Mouse (Mus musculus) embryonic stem cell, embryonic (primary cell): Measurements from ENCODE around the gene Mrfap1.

ENCODE experiments used
- CTCF ChIA-PET, 4 experiments: fragments of 300-600 bp in 2 of 4; fragments of 350-600 bp in 2 of 4; sonication (Branson Sonifier 250); formaldehyde crosslinking; loops; one replicate each; lab custom pipeline; 2022; ENCODE audit warnings: inconsistent platforms in 2 of 4; lab: Charles Lee
- POLR2A ChIA-PET, 4 experiments: fragments of 300-600 bp in 2 of 4; fragments of 350-600 bp in 2 of 4; sonication (Branson Sonifier 250); formaldehyde crosslinking; loops; one replicate each; lab custom pipeline; 2022; ENCODE audit warnings: antibody characterized with exemption in 4 of 4, inconsistent platforms in 1 of 4; lab: Charles Lee

Gene Mrfap1

DNA sequence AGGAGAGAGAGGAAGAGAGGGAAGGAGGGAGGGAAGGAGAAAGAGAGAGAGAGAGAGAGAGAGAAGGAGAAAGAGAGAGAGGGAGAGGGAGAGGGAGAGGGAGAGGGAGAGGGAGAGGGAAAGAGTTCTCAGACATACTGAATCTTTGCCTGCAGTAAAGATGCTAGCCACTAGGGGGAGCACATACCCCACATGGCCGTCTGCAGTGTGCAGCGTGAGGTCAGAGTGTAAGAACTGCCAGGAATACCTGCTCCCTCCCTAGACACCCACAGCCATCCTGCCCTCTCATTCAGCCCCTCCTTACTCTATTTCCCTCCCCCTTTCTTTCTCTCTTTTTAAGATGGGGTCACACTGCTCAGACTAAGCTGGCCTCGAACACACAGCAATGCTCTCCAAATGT is 14.8 kb upstream of the Mrfap1 start:
- CTCF ChIA-PET = interaction anchor here (0.6 to 3.0 kb wide), 45 partner anchors 8 to 1994 kb away, joined by 3 to 36 read pairs (median 4); partner anchors contain the start of genes Man2b2 (in 2 of the 4) and Mrfap1 (in 1 of the 4)
- POLR2A ChIA-PET = interaction anchor here in 3 of 4 experiments (0.6 to 5.3 kb wide), 26 partner anchors 9 to 347 kb away, joined by 3 to 51 read pairs (median 5); partner anchors contain the start of genes Man2b2 (in 2 of the 3), Grpel1 (in 1 of the 3) and Mrfap1 (in 1 of the 3)

- ChIA-PET POLR2A (interaction anchor here in 3 of 4 experiments (0.6 to 5.3 kb wide), 36 partner anchors 8 to 346 kb away, joined by 3 to 51 read pairs (median 5); partner anchors contain the start of genes Mrfap1 (in 3 of the 3), Man2b2 (in 2 of the 3) and Grpel1 (in 1 of the 3)), CTCF (interaction anchor here (0.5 to 3.0 kb wide), 50 partner anchors 9 to 1995 kb away, joined by 3 to 36 read pairs (median 4); partner anchors contain the start of genes Man2b2 (in 2 of the 4) and Mrfap1 (in 1 of the 4))
Observed at GRCm38 (mm10) chr5:36810634-36811033, 14.1 kb upstream of the Mrfap1 start.

- POLR2A ChIA-PET = interaction anchor here (0.5 to 5.3 kb wide), 11 partner anchors 9 to 32 kb away, joined by 3 to 51 read pairs (median 7); partner anchors contain the start of gene Mrfap1 (in 4 of the 4)
- CTCF ChIA-PET = interaction anchor here (0.6 to 3.0 kb wide), 6 partner anchors 11 to 61 kb away, joined by 3 to 12 read pairs (median 3); partner anchors contain the start of genes Man2b2 (in 2 of the 4) and Mrfap1 (in 1 of the 4)
Observed at GRCm38 (mm10) chr5:36809123-36809522, 12.6 kb upstream of the Mrfap1 start.

- POLR2A ChIA-PET = interaction anchor here in 3 of 4 experiments (0.6 to 5.3 kb wide), 12 partner anchors 10 to 225 kb away, joined by 3 to 51 read pairs (median 4); partner anchors contain the start of gene Mrfap1 (in 3 of the 3)
Observed at GRCm38 (mm10) chr5:36807106-36807505, 10.5 kb upstream of the Mrfap1 start.

GRCm38 (mm10) chr5:36797291-36797690 is 719 bp upstream of the Mrfap1 start:
- ChIA-PET POLR2A (interaction anchor here (0.5 to 3.6 kb wide), 40 partner anchors 8 to 696 kb away, joined by 3 to 51 read pairs (median 5); partner anchors contain the start of genes Grpel1 (in 3 of the 4), Man2b2 (in 2 of the 4) and Evc2 (in 1 of the 4)), CTCF (interaction anchor here (0.6 to 2.0 kb wide), 14 partner anchors 10 to 492 kb away, joined by 3 to 11 read pairs (median 4); partner anchors contain the start of gene Man2b2 (in 3 of the 4))

More at GRCm38 (mm10) chr5:36807106-36807505, 10.5 kb upstream of the Mrfap1 start:
- CTCF ChIA-PET = interaction anchor here (0.6 to 2.6 kb wide), 7 partner anchors 10 to 411 kb away, joined by 3 to 12 read pairs (median 5); partner anchors contain the start of genes Man2b2 (in 1 of the 4) and Mrfap1 (in 1 of the 4)

GRCm38 (mm10) chr5:36795647-36796295 is 801 bp downstream of the Mrfap1 start:
- POLR2A ChIA-PET = interaction anchor here in 3 of 4 experiments (0.7 to 3.6 kb wide), 22 partner anchors 8 to 1040 kb away, joined by 3 to 51 read pairs (median 6); partner anchors contain the start of genes Man2b2 (in 2 of the 3) and Grpel1 (in 1 of the 3)
- CTCF ChIA-PET = interaction anchor here in 2 of 4 experiments (0.6 to 2.0 kb wide), 3 partner anchors 35 to 855 kb away, joined by 4 to 6 read pairs (median 6); partner anchors contain the start of gene Man2b2 (in 2 of the 2)

GRCm38 (mm10) chr5:36791861-36792260 is 4.7 kb downstream of the Mrfap1 start:
- ChIA-PET POLR2A (interaction anchor here in 2 of 4 experiments (0.7 to 3.9 kb wide), 6 partner anchors 16 to 1066 kb away, joined by 3 to 26 read pairs (median 4); no protein-coding TSS in a partner anchor), CTCF (interaction anchor here in 3 of 4 experiments (0.5 to 2.7 kb wide), 3 partner anchors 19 to 219 kb away, joined by 3 to 12 read pairs (median 7); no protein-coding TSS in a partner anchor)

GRCm38 (mm10) chr5:36786052-36786451 is 10.5 kb downstream of the Mrfap1 start:
- ChIA-PET CTCF (no interaction called here), POLR2A (no interaction called here)

GRCm38 (mm10) chr5:36779512-36779911 is 17.1 kb downstream of the Mrfap1 start:
- CTCF ChIA-PET = interaction anchor here in 1 of 4 experiments (1.1 kb wide), 1 partner anchor 51 kb away, joined by 4 read pairs; the partner anchor contains the start of gene Man2b2
- POLR2A ChIA-PET = interaction anchor here in 2 of 4 experiments (0.7 to 1.6 kb wide), 5 partner anchors 13 to 315 kb away, joined by 3 to 6 read pairs (median 3); partner anchors contain the start of gene Grpel1 (in 1 of the 2)

- CTCF ChIA-PET = interaction anchor here in 1 of 4 experiments (1.1 kb wide), 2 partner anchors 15 to 51 kb away, joined by 3 to 4 read pairs; partner anchors contain the start of gene Man2b2
- POLR2A ChIA-PET = interaction anchor here in 2 of 4 experiments (0.7 to 7.4 kb wide), 7 partner anchors 9 to 314 kb away, joined by 3 to 48 read pairs (median 4); partner anchors contain the start of genes Grpel1 (in 1 of the 2) and Mrfap1 (in 1 of the 2)
Observed at GRCm38 (mm10) chr5:36778901-36779300, 17.7 kb downstream of the Mrfap1 start.

- ChIA-PET POLR2A (interaction anchor here in 3 of 4 experiments (0.5 to 7.4 kb wide), 24 partner anchors 8 to 561 kb away, joined by 3 to 48 read pairs (median 4); partner anchors contain the start of genes Mrfap1 (in 3 of the 3), Evc2 (in 1 of the 3) and Grpel1 (in 1 of the 3)), CTCF (interaction anchor here (0.6 to 3.1 kb wide), 11 partner anchors 14 to 1024 kb away, joined by 3 to 10 read pairs (median 3); partner anchors contain the start of gene Man2b2 (in 1 of the 4))
Observed at GRCm38 (mm10) chr5:36777186-36777585, 19.4 kb downstream of the Mrfap1 start.

DNA sequence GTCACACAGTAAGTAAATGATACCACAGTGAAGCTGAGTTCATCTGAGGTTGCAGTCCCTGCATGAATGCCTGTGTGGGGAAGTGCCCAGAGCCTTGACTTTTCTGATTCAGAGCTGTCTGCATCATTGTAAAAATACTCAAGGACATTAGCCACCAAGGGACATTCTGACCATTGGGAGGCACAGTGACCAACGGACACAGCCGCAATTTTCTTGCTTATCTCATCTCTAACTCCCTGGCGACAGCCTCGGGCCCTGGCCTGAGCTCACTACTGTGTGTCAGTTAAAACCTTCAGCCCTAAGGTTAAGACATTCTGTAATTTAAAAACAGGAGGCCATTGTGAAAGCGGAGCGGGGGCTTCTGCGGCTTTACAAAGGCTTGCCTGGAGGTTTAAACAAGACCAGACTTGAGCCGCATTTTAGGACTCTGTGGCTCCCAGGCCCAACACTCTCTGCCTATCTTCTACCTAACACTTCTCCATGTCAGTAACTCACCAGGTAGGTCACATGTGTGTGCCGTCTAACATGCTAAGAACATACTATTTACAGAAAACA is 20.5 kb downstream of the Mrfap1 start:
- CTCF ChIA-PET = interaction anchor here (0.6 to 3.1 kb wide), 9 partner anchors 32 to 55 kb away, joined by 3 to 10 read pairs (median 3); partner anchors contain the start of gene Man2b2 (in 1 of the 4)
- POLR2A ChIA-PET = interaction anchor here in 3 of 4 experiments (1.1 to 7.4 kb wide), 16 partner anchors 9 to 311 kb away, joined by 3 to 48 read pairs (median 5); partner anchors contain the start of genes Mrfap1 (in 2 of the 3), Grpel1 (in 1 of the 3) and Man2b2 (in 1 of the 3)

DNA sequence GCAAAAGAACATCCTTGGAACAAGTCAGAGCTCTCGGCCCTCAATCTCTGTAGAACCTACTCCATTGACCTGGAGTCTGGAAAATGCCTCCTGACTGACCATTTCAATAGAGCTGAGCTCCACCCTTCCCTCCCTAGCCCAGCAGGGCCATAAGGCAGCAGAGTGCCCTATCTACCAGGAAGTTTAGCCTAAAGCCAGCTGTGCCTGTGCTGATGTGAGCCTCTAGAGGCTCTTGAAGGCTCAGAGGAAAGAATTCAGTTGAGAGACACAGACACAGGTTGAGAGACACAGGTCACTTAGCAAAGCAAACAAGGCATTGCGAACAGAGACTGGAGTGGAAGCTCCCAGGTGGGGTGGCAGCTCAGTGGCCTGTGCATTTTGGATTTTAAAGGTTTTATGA is 21.3 kb downstream of the Mrfap1 start:
- ChIA-PET CTCF (interaction anchor here (0.5 to 3.1 kb wide), 9 partner anchors 12 to 377 kb away, joined by 3 to 10 read pairs (median 4); partner anchors contain the start of genes Man2b2 (in 1 of the 4) and Sorcs2 (in 1 of the 4)), POLR2A (interaction anchor here in 3 of 4 experiments (0.7 to 7.4 kb wide), 17 partner anchors 9 to 311 kb away, joined by 3 to 48 read pairs (median 3); partner anchors contain the start of genes Grpel1 (in 1 of the 3), Man2b2 (in 1 of the 3) and Mrfap1 (in 1 of the 3))

GRCm38 (mm10) chr5:36772586-36772985 is 24.0 kb downstream of the Mrfap1 start:
- POLR2A ChIA-PET = interaction anchor here in 3 of 4 experiments (0.5 to 7.4 kb wide), 7 partner anchors 9 to 377 kb away, joined by 3 to 48 read pairs (median 4); partner anchors contain the start of gene Mrfap1 (in 2 of the 3)
- CTCF ChIA-PET = interaction anchor here in 1 of 4 experiments (0.5 kb wide), 1 partner anchor 186 kb away, joined by 3 read pairs; no protein-coding TSS in a partner anchor

- CTCF ChIA-PET = no interaction called here
Observed at GRCm38 (mm10) chr5:36769603-36770002, 27.0 kb downstream of the Mrfap1 start.

More at GRCm38 (mm10) chr5:36769603-36770002, 27.0 kb downstream of the Mrfap1 start:
- POLR2A ChIA-PET = interaction anchor here in 2 of 4 experiments (0.7 kb wide), 2 partner anchors 18 to 54 kb away, joined by 3 read pairs; no protein-coding TSS in a partner anchor
